Mouse (Mus musculus) layer of hippocampus, adult 8-10 months (tissue): Measurements from ENCODE around the gene 1110002E22Rik. TPM values are rescaled to one million over a fixed set of nuclear protein-coding genes. Genes with fewer than 3 reads are reported as not detected.

ENCODE experiments used
- DNase-seq, 2 experiments: peaks; one replicate each; pipeline ENCODE4 v3.0.0; 2022; ENCODE audit warnings: low spot score in 2 of 2
- total RNA-seq, 4 experiments: library from RNA; stranded (reverse); gene quantifications; 2 replicates each; pipeline ENCODE4 v1.2.4; 2022

1110002E22Rik gene
- total RNA-seq, 4 experiments from 2014 or later, result 1.2 to 2.3 (median 2.0) TPM

- DNase-seq, result no peak
These were observed 1.0 kb upstream of the 1110002E22Rik start for GRCm38 (mm10) chr3:138063731-138064329.

- no peak for DNase-seq
These were observed 1.1 kb downstream of the 1110002E22Rik start for GRCm38 (mm10) chr3:138065930-138066329.

GRCm38 (mm10) chr3:138066348-138066856 is 1.6 kb downstream of the 1110002E22Rik start:
- DNase-seq, result no peak

DNA sequence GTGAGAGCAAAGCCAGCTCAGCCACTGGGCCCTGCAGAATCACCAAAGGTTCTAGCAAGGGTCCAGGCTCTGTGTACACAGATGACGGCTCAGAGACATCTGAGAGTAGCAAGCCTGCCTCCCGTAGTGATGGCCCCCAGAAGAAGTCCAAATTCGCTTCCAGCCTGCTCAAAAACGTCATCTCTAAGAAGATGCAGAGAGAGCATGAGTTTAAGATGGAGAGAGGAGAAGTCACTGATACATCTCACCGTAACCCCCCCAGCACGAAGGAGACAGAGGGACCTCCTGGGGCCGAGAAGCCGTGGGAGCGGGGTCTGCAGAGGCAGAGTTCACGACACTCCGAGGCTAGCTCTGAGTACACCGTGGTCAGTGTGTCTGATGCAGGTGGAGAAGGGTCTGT is 2.4 kb downstream of the 1110002E22Rik start, which contains the start of gene Gm5105:
Gene Gm5105, minus strand, starts transcription at position 101 of the 400 bp plus-strand sequence.
- DNase-seq, result no peak

DNA sequence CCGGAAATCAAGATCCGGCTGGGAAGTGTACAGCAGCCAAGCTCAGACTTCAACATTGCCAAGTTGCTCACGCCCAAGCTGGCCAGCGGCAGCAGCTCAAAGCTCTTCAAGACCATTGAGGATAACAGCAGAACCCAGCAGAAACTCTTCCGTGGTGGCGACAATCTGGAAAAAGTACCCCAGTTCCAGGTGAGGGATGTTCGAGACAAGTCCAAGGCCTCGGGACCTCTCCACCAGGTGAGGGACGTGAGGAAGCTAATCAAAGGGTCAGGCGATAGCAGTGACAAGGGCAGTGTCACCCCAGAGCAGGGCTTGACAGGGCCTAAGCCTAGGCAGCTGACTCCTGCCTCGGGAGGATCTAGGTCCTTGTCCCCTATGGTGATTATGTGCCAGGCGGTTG is 3.3 kb downstream of the 1110002E22Rik start:
- DNase-seq, result no peak

GRCm38 (mm10) chr3:138069756-138070511 is 5.1 kb downstream of the 1110002E22Rik start:
- no peak for DNase-seq

- DNase-seq, result no peak
These were observed 6.2 kb downstream of the 1110002E22Rik start for GRCm38 (mm10) chr3:138071004-138071403.

- no peak for DNase-seq
These were observed 6.7 kb downstream of the 1110002E22Rik start for GRCm38 (mm10) chr3:138071476-138072073.

- DNase-seq, result no peak
These were observed 9.4 kb downstream of the 1110002E22Rik start for GRCm38 (mm10) chr3:138074214-138074613.

DNA sequence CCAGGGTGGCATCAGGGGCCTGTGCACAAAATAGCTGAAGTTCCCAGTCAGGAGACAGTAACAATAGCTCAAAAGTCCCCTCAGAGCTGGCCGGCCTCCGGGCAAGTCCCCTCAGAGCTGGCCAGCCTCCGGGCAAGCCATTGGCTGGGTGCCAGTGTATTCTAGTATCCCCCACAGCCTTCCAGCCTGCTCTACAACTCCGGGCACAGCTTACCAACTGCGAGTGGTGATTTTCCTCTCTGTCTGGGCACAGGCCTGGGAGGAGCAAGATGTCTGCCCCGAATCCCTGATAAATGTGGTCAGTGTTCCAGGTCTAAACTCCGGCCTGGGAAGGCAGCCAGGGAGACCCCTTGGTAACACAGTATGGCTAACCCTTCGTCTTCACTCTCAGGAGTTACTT is 10.4 kb downstream of the 1110002E22Rik start:
- no peak for DNase-seq

DNA sequence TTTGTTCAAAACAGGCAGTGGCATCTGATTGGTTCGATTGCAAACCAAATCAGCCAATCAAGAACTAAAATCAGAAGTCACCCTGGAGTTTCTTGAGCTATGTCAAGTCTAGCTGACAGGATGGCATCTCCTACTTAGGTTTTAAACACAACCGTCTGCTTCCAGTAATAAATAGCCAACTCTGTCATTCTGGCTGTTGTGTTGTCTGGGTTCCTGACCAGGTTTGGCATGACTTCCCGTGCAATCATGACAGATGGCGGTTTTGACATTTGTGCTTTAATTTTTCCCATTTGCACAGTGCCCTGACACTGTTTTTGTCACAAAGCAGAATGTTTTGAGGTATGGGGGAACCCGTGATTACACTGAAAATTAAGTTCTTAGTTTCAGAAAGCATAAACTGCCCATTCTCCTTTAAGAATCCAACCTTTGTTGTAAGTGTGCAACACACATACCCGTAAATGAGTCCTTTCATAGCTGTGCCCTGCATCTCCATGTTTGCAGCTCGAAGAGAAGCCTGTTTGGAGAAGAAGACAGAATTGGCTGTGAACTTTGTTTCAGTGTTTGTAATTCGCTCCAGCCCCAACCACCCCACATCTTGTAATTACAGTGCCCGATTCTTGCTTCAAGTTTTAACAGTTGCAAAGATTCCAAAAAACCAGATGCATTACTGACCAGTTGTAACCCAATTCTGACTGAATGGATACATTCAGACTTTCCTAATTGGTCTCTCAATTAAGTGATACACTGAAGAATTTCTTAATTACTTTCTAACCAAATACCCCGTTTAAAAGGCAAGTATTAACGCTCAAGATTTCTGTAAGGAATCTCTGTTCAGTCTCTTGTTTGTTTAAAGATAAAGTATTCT is 12.9 kb downstream of the 1110002E22Rik start:
- no peak for DNase-seq

- no peak for DNase-seq
These were observed 13.8 kb downstream of the 1110002E22Rik start for GRCm38 (mm10) chr3:138078701-138079100.

DNA sequence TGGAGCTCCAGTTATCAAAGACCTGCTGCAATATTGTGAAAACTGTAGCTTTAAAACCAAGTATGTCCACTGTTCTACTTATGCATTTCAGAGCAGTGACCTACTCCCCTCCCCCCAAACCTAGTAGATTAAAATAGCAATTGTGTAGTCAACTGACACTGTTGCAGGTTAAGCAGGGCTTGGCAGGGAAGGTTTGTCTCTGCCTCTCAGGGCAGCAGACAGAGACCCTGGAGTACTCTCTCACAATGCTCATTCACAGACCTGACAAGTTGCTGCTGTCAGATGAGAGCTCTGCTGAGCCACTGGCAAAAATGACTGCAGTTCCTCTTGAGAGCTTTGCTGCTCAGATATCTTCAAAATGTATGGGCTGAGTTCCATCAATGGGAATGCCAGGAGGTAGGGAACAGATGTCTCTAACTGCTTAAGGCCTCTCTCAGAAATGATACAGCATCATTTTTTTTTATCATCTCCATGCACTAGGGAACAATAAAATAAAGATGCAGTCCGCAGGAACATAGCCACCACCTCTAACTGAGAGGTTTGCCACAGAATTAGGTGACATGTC is 18.3 kb downstream of the 1110002E22Rik start:
- no peak for DNase-seq

DNA sequence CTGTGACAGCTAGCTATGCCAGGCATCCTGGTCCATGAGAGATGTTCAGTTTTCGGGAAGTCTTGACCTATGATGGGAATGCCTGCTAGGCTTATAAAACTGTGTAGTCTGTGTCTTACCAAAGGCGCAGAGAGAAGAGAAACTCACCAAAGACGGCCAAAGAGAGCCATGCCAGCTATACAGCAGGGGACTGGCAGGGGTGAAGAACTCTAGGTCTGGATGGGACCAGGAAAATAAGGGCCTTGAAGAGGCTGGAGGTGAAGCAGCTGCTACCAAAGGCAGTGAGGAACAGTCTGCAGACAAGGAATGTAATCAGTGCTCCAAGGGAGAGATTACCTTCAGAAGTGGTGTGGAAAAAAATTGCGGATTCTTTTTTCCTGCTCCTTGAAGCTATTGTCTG is 19.0 kb downstream of the 1110002E22Rik start:
- no peak for DNase-seq

DNA sequence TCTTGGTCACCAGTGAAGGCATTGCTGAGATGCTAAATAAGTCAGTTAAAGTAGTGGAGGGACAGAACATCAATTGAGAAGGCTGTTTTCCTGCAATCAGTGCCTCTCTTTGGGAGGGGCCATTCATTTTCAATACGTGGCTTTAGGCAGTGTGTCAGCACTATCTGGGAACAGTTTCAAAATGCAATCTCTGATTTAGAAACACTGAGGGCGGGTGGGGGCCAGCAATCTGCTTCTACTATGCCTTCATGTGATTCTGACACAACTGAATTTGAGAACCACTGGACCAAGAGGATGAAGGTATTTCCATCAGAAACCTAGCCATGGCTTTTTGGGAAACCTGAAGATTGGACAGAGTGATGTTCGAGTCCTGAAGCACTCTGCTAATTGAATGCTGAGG is 30.4 kb downstream of the 1110002E22Rik start:
- DNase-seq, result peak; percentile 60 to 70

DNA sequence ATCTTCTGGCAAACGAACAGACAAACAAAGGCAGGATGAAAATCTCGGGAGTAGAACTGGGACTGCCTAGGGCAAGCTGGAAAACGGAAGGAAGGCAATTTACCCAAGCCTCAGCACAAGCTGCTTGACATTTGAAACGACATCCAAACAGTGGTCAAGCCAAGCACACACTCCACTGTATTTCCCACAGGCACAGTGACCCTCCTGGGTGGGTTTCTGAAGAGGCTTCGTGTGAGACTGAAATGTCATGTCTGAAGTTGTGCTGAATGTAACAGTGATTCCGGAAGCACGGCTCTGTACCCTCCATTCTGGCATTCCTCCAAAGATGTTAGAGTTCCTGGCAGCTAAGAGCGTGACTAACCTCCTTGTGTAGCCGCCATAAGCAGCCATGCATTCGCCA is 30.9 kb downstream of the 1110002E22Rik start:
- DNase-seq, result no peak

- no peak for DNase-seq
These were observed 31.6 kb downstream of the 1110002E22Rik start for GRCm38 (mm10) chr3:138096263-138097028.

DNA sequence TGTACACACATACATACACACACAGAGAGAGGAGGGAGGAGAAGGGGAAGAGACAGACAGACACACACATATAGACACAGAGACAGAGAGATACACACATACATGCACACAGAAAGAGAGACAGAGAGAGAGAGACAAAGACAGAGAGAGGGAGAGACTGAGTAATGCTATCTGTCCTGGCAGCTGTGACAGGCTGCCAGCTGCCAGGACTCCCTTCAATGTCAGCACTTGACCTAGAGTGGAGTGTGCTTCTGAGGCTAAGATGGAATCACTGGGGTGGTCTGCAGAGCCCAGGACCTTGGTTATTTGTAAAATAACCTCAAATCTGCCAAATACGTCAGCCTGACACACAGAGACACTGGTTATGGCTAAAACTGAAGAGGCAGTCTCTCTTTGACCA is 32.9 kb downstream of the 1110002E22Rik start:
- no peak for DNase-seq

DNA sequence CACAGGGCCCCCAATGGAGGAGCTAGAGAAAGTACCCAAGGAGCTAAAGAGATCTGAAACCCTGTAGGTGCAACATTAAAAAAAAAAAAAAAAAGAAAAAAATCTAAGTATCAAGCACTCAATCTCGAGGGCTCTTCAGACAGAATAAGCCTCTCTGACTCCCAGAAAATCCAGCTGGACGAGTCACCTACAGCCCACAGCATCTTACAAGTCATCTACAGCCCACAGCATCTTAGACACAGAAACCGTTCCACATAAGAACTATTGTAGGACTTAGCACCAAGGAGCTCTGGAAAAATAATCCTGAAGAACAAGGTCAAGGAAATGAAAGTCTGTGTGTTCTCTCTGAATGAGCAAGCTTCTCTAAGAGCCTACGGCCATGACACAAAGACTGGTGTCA is 37.1 kb downstream of the 1110002E22Rik start:
- no peak for DNase-seq

- no peak for DNase-seq
These were observed 38.8 kb downstream of the 1110002E22Rik start for GRCm38 (mm10) chr3:138103690-138104089.
